Mouse (Mus musculus) liver, embryonic 16.5 days (tissue): ENCODE data around the gene Hist2h3c2. TPM values are rescaled to one million over a fixed set of nuclear protein-coding genes. Genes with fewer than 3 reads are reported as not detected.
A peak's percentile ranks its signal among the peaks of the same experiment; 100 is the strongest.
"Not testable (repeated sequence)": the region's sequence is repeated elsewhere in the genome, so short reads cannot be mapped to it uniquely, and the experiment has no call there.

ENCODE experiments used
- ATAC-seq: fragments of 200-750 bp; cut with Nextera tagmentation; 2 replicates; pipeline ENCODE4 v1.8.0; 2017; ENCODE audit warnings: low read depth, mild to moderate bottlenecking, moderate number of reproducible peaks, moderate library complexity
- H3K27ac ChIP-seq: fragments of 300-500 bp; sonication (generic); 2 replicates; pipeline ENCODE4 v1.5.1; 2014; ENCODE audit warnings: mild to moderate bottlenecking, low read length
- H3K27me3 ChIP-seq: fragments of 300-500 bp; sonication (generic); 2 replicates; pipeline ENCODE4 v1.6.1; 2014; ENCODE audit warnings: low read depth, low read length, mixed read lengths; ENCODE audit not compliant: control insufficient read depth, insufficient read depth
- H3K36me3 ChIP-seq: fragments of 300-500 bp; sonication (generic); 2 replicates; pipeline ENCODE4 v1.6.1; 2014; ENCODE audit warnings: mild to moderate bottlenecking; ENCODE audit not compliant: control insufficient read depth, insufficient read depth
- H3K4me1 ChIP-seq: fragments of 300-500 bp; sonication (generic); 2 replicates; pipeline ENCODE4 v1.6.1; 2014; ENCODE audit warnings: low read depth, low read length, mixed read lengths; ENCODE audit not compliant: control insufficient read depth
- H3K4me2 ChIP-seq: fragments of 300-500 bp; sonication (generic); 2 replicates; pipeline ENCODE4 v1.6.1; 2014; ENCODE audit warnings: low read depth, low read length, mixed read lengths
- H3K4me3 ChIP-seq: fragments of 300-500 bp; sonication (generic); 2 replicates; pipeline ENCODE4 v1.5.1; 2014; ENCODE audit warnings: low read depth, mild to moderate bottlenecking, low read length
- H3K9ac ChIP-seq: fragments of 300-500 bp; sonication (generic); 2 replicates; pipeline ENCODE4 v1.6.1; 2014; ENCODE audit warnings: low read depth, low read length
- H3K9me3 ChIP-seq: fragments of 300-500 bp; sonication (generic); replicated peaks from 2 replicates; pipeline ENCODE4 v1.6.1; 2016; ENCODE audit warnings: low read length; ENCODE audit not compliant: control insufficient read depth
- WGBS: fragments of 180-500 bp; shearing (Covaris S2); extraction: QIAGEN DNeasy Blood & Tissue Kit; methylation state at CpG from one replicate; pipeline ENCODE4 v1.1.7; 2014; ENCODE audit not compliant: insufficient replicate concordance; 5-methylcytosine and 5-hydroxymethylcytosine counted together
- polyA plus RNA-seq: library from polyadenylated mRNA; unstranded; fragments of >200 nt; fragmentation: Nextera tagmentation; extraction: Ambion mirVana; gene quantifications from 2 replicates; pipeline ENCODE4 v1.2.1, GENCODE M21; 2015

The Hist2h3c2 gene
- polyA plus RNA-seq, 1 experiment from 2014 or later: 9.2 TPM

GRCm38 (mm10) chr3:96250890-96251289 is 12.0 kb upstream of the Hist2h3c2 start:
- Histone ChIP-seq H3K9me3 (no peaks in the 10 kb centered on the region), H3K27ac (peak overlapping the region; percentile 77), H3K4me2 (peak overlapping the region; percentile 16; the same call in 1 of the 2 replicates), H3K4me3 (peak overlapping the region; percentile 17), H3K27me3 (no peaks in the 10 kb centered on the region), H3K4me1 (peaks cover 45% of the 10 kb centered on the region), H3K9ac (peak overlapping the region; percentile 33; the same call in 1 of the 2 replicates), H3K36me3 (no peaks in the 10 kb centered on the region)
- 55% methylated on average over 3 of the region's 3 CpGs for WGBS
- no peak for ATAC-seq

GRCm38 (mm10) chr3:96249034-96249345 is 10.1 kb upstream of the Hist2h3c2 start:
- ATAC-seq: no peak
- peak overlapping the region; percentile 95 for H3K27ac ChIP-seq
- peak overlapping the region; percentile 49 for H3K4me2 ChIP-seq
- H3K36me3 ChIP-seq: no peaks in the 10 kb centered on the region
- H3K9ac ChIP-seq: peak overlapping the region; percentile 80
- H3K4me3 ChIP-seq: peak overlapping the region; percentile 69
- 64% methylated on average over 4 of the region's 4 CpGs for WGBS
- peaks cover 34% of the 10 kb centered on the region for H3K4me1 ChIP-seq
- no peaks in the 10 kb centered on the region for H3K9me3 ChIP-seq
- no peaks in the 10 kb centered on the region for H3K27me3 ChIP-seq

GRCm38 (mm10) chr3:96248141-96249033 is 9.5 kb upstream of the Hist2h3c2 start:
- Histone ChIP-seq H3K27me3 (no peaks in the 10 kb centered on the region), H3K36me3 (no peaks in the 10 kb centered on the region), H3K4me2 (peak overlapping the region; percentile 49), H3K4me3 (peak overlapping the region; percentile 69), H3K4me1 (peaks cover 34% of the 10 kb centered on the region), H3K9me3 (no peaks in the 10 kb centered on the region), H3K9ac (peak overlapping the region; percentile 80), H3K27ac (peak overlapping the region; percentile 95)
- no peak for ATAC-seq
- 45% methylated on average over 6 of the region's 6 CpGs for WGBS

DNA sequence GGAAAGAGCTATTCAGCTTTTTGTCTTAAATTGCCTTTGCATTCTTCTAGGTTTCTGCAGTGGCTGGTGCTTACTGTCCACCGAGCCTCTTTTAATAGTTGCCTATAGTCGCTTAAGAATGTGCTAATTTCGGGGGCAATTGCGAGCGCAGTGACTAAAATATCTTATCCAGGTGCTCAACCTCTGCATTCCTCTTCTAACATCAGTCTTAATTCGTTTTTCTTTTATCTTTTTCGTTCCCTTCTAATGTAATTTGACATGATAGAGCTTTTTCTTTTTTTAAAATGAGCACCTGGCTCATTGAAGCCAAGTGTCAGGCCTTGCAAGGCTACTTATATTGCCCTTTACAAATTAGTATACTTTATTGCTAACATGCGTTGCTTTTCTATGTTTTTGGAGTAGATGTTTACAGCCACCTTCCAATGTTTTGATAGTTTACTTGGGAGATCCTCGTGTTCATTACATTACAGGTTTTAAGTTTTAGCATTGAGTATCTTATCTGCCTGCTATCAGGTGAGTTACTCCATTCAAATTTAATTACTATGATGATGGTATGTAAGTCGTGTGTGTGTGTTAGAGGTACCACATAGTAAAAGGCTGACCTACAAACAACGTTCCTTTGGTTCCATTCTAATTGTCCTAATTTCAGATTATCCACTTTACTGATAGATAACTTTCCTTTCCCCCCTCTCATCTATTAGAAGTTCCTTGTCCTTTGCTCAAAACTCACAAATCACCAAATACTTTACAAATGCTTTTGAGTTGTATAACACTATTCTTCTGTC is 8.6 kb upstream of the Hist2h3c2 start:
- peak overlapping the region; percentile 69 for H3K4me3 ChIP-seq
- H3K27me3 ChIP-seq: no peaks in the 10 kb centered on the region
- peak overlapping the region; percentile 95 for H3K27ac ChIP-seq
- no peaks in the 10 kb centered on the region for H3K9me3 ChIP-seq
- peak overlapping the region; percentile 49 for H3K4me2 ChIP-seq
- peak overlapping the region; percentile 80 for H3K9ac ChIP-seq
- H3K36me3 ChIP-seq: no peaks in the 10 kb centered on the region
- WGBS: 3% methylated on average over 11 of the region's 11 CpGs
- ATAC-seq: no peak
- H3K4me1 ChIP-seq: peaks cover 36% of the 10 kb centered on the region

GRCm38 (mm10) chr3:96246427-96246856 is 7.5 kb upstream of the Hist2h3c2 start, which contains the start of gene Hist2h3c1:
Hist2h3c1 (plus strand) TSS chr3:96246685.
- not testable (repeated sequence) for H3K36me3 ChIP-seq, H3K9me3 ChIP-seq, H3K27me3 ChIP-seq
- Histone ChIP-seq H3K4me2 (peak within 1 kb of the TSS; percentile 49), H3K4me1 (peaks cover 43% of the 10 kb centered on the region), H3K4me3 (peak within 1 kb of the TSS; percentile 69), H3K27ac (peak within 1 kb of the TSS; percentile 95), H3K9ac (peak within 1 kb of the TSS; percentile 80)
- peak; percentile 80 for ATAC-seq
- whole genome bisulfite sequencing: 0% methylated on average over 7 of the region's 47 CpGs

DNA sequence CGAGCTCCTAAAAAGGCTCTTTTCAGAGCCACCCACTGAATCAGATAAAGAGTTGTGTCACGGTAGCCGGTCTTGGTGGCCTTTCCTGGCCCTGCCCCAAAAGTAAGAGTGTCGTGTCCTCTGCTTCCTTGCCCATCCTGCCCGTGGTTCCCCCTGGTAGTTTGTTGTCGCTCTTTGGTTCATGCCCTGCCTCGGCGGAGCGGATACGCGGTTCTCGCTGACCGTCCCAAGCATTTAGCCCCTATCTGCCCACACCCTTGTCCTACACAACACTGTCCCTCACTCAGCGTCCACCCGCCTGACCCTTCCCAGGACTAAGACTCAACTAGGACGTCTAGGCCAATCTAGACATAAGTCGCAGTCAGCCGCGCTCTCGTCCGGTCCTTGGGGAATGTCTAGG is 7.1 kb upstream of the Hist2h3c2 start:
- 0% methylated on average over 10 of the region's 21 CpGs for WGBS
- H3K4me2 ChIP-seq, ATAC-seq, H3K27me3 ChIP-seq, H3K9me3 ChIP-seq, H3K36me3 ChIP-seq, H3K9ac ChIP-seq: not testable (repeated sequence)
- peaks cover 45% of the 10 kb centered on the region for H3K4me1 ChIP-seq
- H3K4me3 ChIP-seq: peak overlapping the region; percentile 38; the same call in 1 of the 2 replicates
- peak overlapping the region; percentile 85 for H3K27ac ChIP-seq

- Histone ChIP-seq H3K4me2 (peak within 1 kb of the TSS; percentile 68), H3K9ac (peak within 1 kb of the TSS; percentile 72), H3K27ac (peak within 1 kb of the TSS; percentile 96), H3K4me1 (peaks cover 42% of the 10 kb centered on the region), H3K4me3 (peak within 1 kb of the TSS; percentile 61)
- ATAC-seq: peak; percentile 70
- H3K27me3 ChIP-seq, H3K9me3 ChIP-seq, H3K36me3 ChIP-seq: not testable (repeated sequence)
- WGBS: 0% methylated on average over 25 of the region's 88 CpGs
These were observed 6.3 kb upstream of the Hist2h3c2 start, which contains the start of gene Hist2h2aa1 for GRCm38 (mm10) chr3:96245003-96245886. Hist2h2aa1 (plus strand) TSS chr3:96245497.

GRCm38 (mm10) chr3:96243921-96244572 is 5.1 kb upstream of the Hist2h3c2 start:
- WGBS: 59% methylated on average over 7 of the region's 7 CpGs
- H3K4me3 ChIP-seq: peak overlapping the region; percentile 61

More at GRCm38 (mm10) chr3:96243921-96244572, 5.1 kb upstream of the Hist2h3c2 start:
- Histone ChIP-seq H3K4me1 (peaks cover 33% of the 10 kb centered on the region), H3K27ac (peak overlapping the region; percentile 96), H3K27me3 (no peaks in the 10 kb centered on the region), H3K9me3 (no peaks in the 10 kb centered on the region), H3K4me2 (peak overlapping the region; percentile 68), H3K36me3 (no peaks in the 10 kb centered on the region), H3K9ac (peak overlapping the region; percentile 72)
- ATAC-seq: no peak
